Mouse (Mus musculus): Measurements from ENCODE around the gene Mdp1.

DNA sequence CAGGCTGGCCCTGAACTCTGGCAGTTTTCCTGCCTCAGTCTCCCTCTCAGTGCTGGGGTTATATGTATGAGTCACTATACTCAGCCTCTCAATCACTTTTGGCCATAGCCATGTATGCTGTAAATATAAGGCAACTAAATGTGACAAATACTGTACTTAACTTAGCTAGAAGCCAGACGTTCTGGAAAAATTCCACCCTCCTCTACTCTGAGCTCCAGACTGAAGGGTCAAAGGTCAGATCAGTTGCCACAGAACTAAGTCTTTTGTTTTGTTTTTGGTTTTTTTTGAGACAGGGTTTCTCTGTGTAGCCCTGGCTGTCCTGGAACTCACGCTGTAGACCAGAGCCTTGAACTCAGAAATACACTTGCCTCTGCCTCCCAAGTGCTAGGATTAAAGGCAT lies 44.4 kb downstream of the Mdp1 start:
- TF ChIP-seq GATA1 (IDR thresholded peaks at IDR 0.05; ENCODE audit: borderline replicate concordance, low read length) (no peak), CTCF (IDR thresholded peaks at IDR 0.05; ENCODE audit: low read depth, low read length) (no peak)
